ENCODE assay signal across 13 mouse cellular contexts in genomic region chr9:109879305-109879704, GRCm38 (mm10). TPM values are rescaled to one million over a fixed set of nuclear protein-coding genes. Genes with fewer than 3 reads are reported as not detected.
"Had no signal": no experiment of that assay in that cellular context is flagged by ENCODE, and none has a peak within 500 bp of the region (broad histone marks: within the 10 kb centered on the region; RNA-seq: fewer than 3 reads in every experiment).

No protein-coding gene starts in this region.

- H3K27me3 ChIP-seq: liver, embryonic 13.5 days had no signal

- H3K9ac ChIP-seq: liver, embryonic 13.5 days had no signal

- H3K27ac ChIP-seq: kidney, postnatal 0 days; left cerebral cortex, adult 2 months; liver, embryonic 13.5 days had no signal

- H3K9me3 ChIP-seq: liver, embryonic 13.5 days had no signal

- H3K4me3 ChIP-seq: left cerebral cortex, adult 2 months; liver, embryonic 13.5 days had no signal

- DNase-seq: kidney, adult 2 months; kidney, postnatal 25 days; layer of hippocampus, postnatal 36 days; liver, embryonic 13.5 days; lung, adult 2 months; lung, postnatal 14 days; lung, postnatal 4 days; midbrain, embryonic 14.5 days; thymus, postnatal 25 days had no signal

- H3K4me2 ChIP-seq: midbrain, embryonic 11.5 days had no signal

RNA-seq across cellular contexts. Expression of gene Camp, which starts 29.9 kb away (rescaled TPM):
- polyA plus RNA-seq: kidney, adult 2 months; kidney, embryonic 14.5 days; midbrain, embryonic 14.5 days had no signal
